Mouse (Mus musculus) left cerebral cortex, adult 2 months (tissue): ENCODE data around the gene Cnot3. TPM values are rescaled to one million over a fixed set of nuclear protein-coding genes. Genes with fewer than 3 reads are reported as not detected.
"Not testable (repeated sequence)": the region's sequence is repeated elsewhere in the genome, so short reads cannot be mapped to it uniquely, and the experiment has no call there.

Experiments used
- DNase-seq, 2 experiments: peaks; one replicate each; pipeline ENCODE4 v3.0.0; 2021 to 2022; ENCODE audit warnings: low spot score in 2 of 2, mixed read lengths in 1 of 2; ENCODE audit errors: extremely low spot score in 1 of 2
- H3K27ac ChIP-seq: fragments of 200-600 bp; 2 replicates; pipeline ENCODE4 v1.8.1; 2022
- H3K4me3 ChIP-seq: fragments of 200-600 bp; 2 replicates; pipeline ENCODE4 v1.8.1; 2022
- CTCF ChIP-seq: fragments of 200-600 bp; IDR thresholded peaks from 2 replicates; pipeline ENCODE4 v1.8.1; 2022; ENCODE audit warnings: antibody characterized with exemption, mild to moderate bottlenecking, moderate library complexity
- intact Hi-C: fragments of 180-260 bp; cut with DNase I; formaldehyde crosslinking; loops from one replicate; pipeline ENCODE4 v1.15.1; 2025
- microRNA-seq, 2 experiments: library from miRNA; unstranded; fragments of <30 nt; microRNA quantifications; one replicate each; pipeline ENCODE4 v1.2.0; 2021
- total RNA-seq, 2 experiments: library from RNA; stranded (reverse); gene quantifications; 2 replicates each; pipeline ENCODE4 v1.2.3; 2021

Gene Cnot3
- total RNA-seq, 2 experiments from 2014 or later = 52.4 to 54.3 TPM

- no peak for DNase-seq
- intact Hi-C loops = no loop called here
- no peak for TF ChIP-seq CTCF
- peak overlapping the region; percentile 64 for H3K4me3 ChIP-seq
- peak overlapping the region; percentile 91 for H3K27ac ChIP-seq
Observed at GRCm38 (mm10) chr7:3704475-3704874, 59.4 kb downstream of the Cnot3 start.

GRCm38 (mm10) chr7:3705461-3705860, 60.4 kb downstream of the Cnot3 start:
- peak overlapping the region; percentile 64 for H3K4me3 ChIP-seq
- intact Hi-C loops, DNase-seq, H3K27ac ChIP-seq: not testable (repeated sequence)

GRCm38 (mm10) chr7:3705911-3706310, 60.8 kb downstream of the Cnot3 start:
- no peak for DNase-seq
- H3K27ac ChIP-seq = no peak overlapping the region
- TF ChIP-seq CTCF = no peak
- no peak overlapping the region for H3K4me3 ChIP-seq
- intact Hi-C loops = no loop called here

GRCm38 (mm10) chr7:3706343-3706934, 61.4 kb downstream of the Cnot3 start:
- intact Hi-C loops = no loop called here
- no peak for DNase-seq
- Histone ChIP-seq H3K4me3 (no peak overlapping the region), H3K27ac (no peak overlapping the region)
- TF ChIP-seq CTCF = no peak

GRCm38 (mm10) chr7:3707027-3707426, 62.0 kb downstream of the Cnot3 start:
- no peak for DNase-seq
- Histone ChIP-seq H3K4me3 (no peak overlapping the region), H3K27ac (no peak overlapping the region)
- TF ChIP-seq CTCF = no peak
- intact Hi-C loops = no loop called here

GRCm38 (mm10) chr7:3707568-3708413, 62.7 kb downstream of the Cnot3 start:
- DNase-seq = no peak
- no peak overlapping the region for H3K27ac ChIP-seq
- TF ChIP-seq CTCF = no peak
- H3K4me3 ChIP-seq = no peak overlapping the region
- intact Hi-C loops = no loop called here

- DNase-seq, H3K27ac ChIP-seq, intact Hi-C loops, H3K4me3 ChIP-seq: not testable (repeated sequence)
Observed at GRCm38 (mm10) chr7:3708447-3708980, 63.4 kb downstream of the Cnot3 start.

GRCm38 (mm10) chr7:3709000-3709399, 63.9 kb downstream of the Cnot3 start:
- intact Hi-C loops = no loop called here
- no peak overlapping the region for H3K27ac ChIP-seq
- no peak for TF ChIP-seq CTCF
- no peak overlapping the region for H3K4me3 ChIP-seq
- no peak for DNase-seq

Small RNAs within 50 kb of the gene (microRNA-seq; reads per million reads assigned to microRNA genes)
- gene Mir3572 = 6.1 to 7.6 reads per million in 2 experiments

Other genes with a start within 250 kb of the Cnot3 start
- 1 to 10 TPM; 1.2 TPM for gene Cacng6, start 221.1 kb upstream of the Cnot3 start, total RNA-seq
- gene Tarm1, start 142.6 kb upstream of the Cnot3 start, total RNA-seq = under 1 TPM in 1 of 2 experiments, not detected in 1; 0.28 TPM
- 1 to 10 TPM in 1 of 2 experiments, under 1 TPM in 1; 0.93 to 1.4 TPM for gene Oscar, start 29.1 kb upstream of the Cnot3 start, total RNA-seq
- 100 to 1,000 TPM; 490 to 497 TPM for gene Ndufa3, start 27.9 kb upstream of the Cnot3 start, total RNA-seq
- gene Tfpt, start 15.3 kb upstream of the Cnot3 start, total RNA-seq = 10 to 100 TPM; 34.7 to 41.0 TPM
- 10 to 100 TPM; 47.1 to 56.9 TPM for gene Prpf31, start 15.3 kb upstream of the Cnot3 start, total RNA-seq
- 1 to 10 TPM; 5.4 to 6.1 TPM for gene Leng1, start 20.6 kb downstream of the Cnot3 start, total RNA-seq
- gene Tmc4, start 32.3 kb downstream of the Cnot3 start, total RNA-seq = 10 to 100 TPM in 1 of 2 experiments, 1 to 10 TPM in 1; 7.4 to 14.6 TPM
- 10 to 100 TPM; 77.0 to 79.0 TPM for gene Tsen34, start 47.6 kb downstream of the Cnot3 start, total RNA-seq
- gene Mboat7, start 48.3 kb downstream of the Cnot3 start, total RNA-seq = 100 to 1,000 TPM; 235 to 238 TPM
- gene Rps9, start 58.7 kb downstream of the Cnot3 start, total RNA-seq = 100 to 1,000 TPM; 325 to 326 TPM
- gene Pirb, start 75.1 kb downstream of the Cnot3 start, total RNA-seq = under 1 TPM; 0.16 to 0.25 TPM
- not detected for gene Gm15448, start 180.4 kb downstream of the Cnot3 start, total RNA-seq
- gene Pira2, start 199.8 kb downstream of the Cnot3 start, total RNA-seq = not detected